Mouse (Mus musculus) intestine, embryonic 14.5 days (tissue): ENCODE data around the gene Fbxo24. TPM values are rescaled to one million over a fixed set of nuclear protein-coding genes. Genes with fewer than 3 reads are reported as not detected.

Experiments
- ATAC-seq: fragments of 200-750 bp; cut with Nextera tagmentation; replicated peaks from 2 replicates; pipeline ENCODE4 v1.8.0; 2017; ENCODE audit warnings: low read depth, moderate number of reproducible peaks, moderate TSS enrichment, moderate library complexity; ENCODE audit not compliant: low FRiP score, low TSS enrichment
- DNase-seq: peaks from one replicate; pipeline ENCODE4 v3.0.0-alpha.2; 2018; ENCODE audit warnings: low spot score
- H3K27ac ChIP-seq: fragments of 300-500 bp; sonication (generic); 2 replicates; pipeline ENCODE4 v1.5.1; 2014; ENCODE audit warnings: low read depth, mild to moderate bottlenecking, control low read depth
- H3K27me3 ChIP-seq: fragments of 300-500 bp; sonication (generic); replicated peaks from 2 replicates; pipeline ENCODE4 v1.6.1; 2014; ENCODE audit warnings: low read length, control low read depth; ENCODE audit not compliant: control insufficient read depth, insufficient read depth
- H3K36me3 ChIP-seq: fragments of 300-500 bp; sonication (generic); 2 replicates; pipeline ENCODE4 v1.6.1; 2014; ENCODE audit warnings: low read length, control low read depth; ENCODE audit not compliant: control insufficient read depth, insufficient read depth
- H3K4me1 ChIP-seq: fragments of 300-500 bp; sonication (generic); replicated peaks from 2 replicates; pipeline ENCODE4 v1.6.1; 2014; ENCODE audit warnings: low read length, control low read depth, mixed read lengths; ENCODE audit not compliant: control insufficient read depth, insufficient read depth
- H3K4me2 ChIP-seq: fragments of 300-500 bp; sonication (generic); 2 replicates; pipeline ENCODE4 v1.6.1; 2014; ENCODE audit warnings: low read length
- H3K4me3 ChIP-seq: fragments of 300-500 bp; sonication (generic); 2 replicates; pipeline ENCODE4 v1.5.1; 2014; ENCODE audit warnings: low read depth, low read length, control low read depth, mixed read lengths
- H3K9ac ChIP-seq: fragments of 300-500 bp; sonication (generic); 2 replicates; pipeline ENCODE4 v1.6.1; 2014; ENCODE audit warnings: mild to moderate bottlenecking, low read length
- H3K9me3 ChIP-seq: fragments of 300-500 bp; sonication (generic); 2 replicates; pipeline ENCODE4 v1.6.1; 2016; ENCODE audit warnings: low read length, control low read depth; ENCODE audit not compliant: control insufficient read depth
- WGBS: fragments of 180-500 bp; shearing (Covaris S2); extraction: QIAGEN DNeasy Blood & Tissue Kit; methylation state at CpG from one replicate; pipeline ENCODE4 v1.1.7; 2014; 5-methylcytosine and 5-hydroxymethylcytosine counted together
- polyA plus RNA-seq: library from polyadenylated mRNA; unstranded; fragments of >200 nt; fragmentation: Nextera tagmentation; extraction: Ambion mirVana; gene quantifications from 2 replicates; pipeline ENCODE4 v1.2.1, GENCODE M21; 2014

Fbxo24 gene
- polyA plus RNA-seq, 1 experiment from 2014 or later, result 0.11 TPM

- H3K4me1 ChIP-seq, result no peaks in the 10 kb centered on the region
- peak overlapping the region; percentile 3; the same call in 1 of the 2 replicates for H3K27ac ChIP-seq
- ATAC-seq, result no peak
- H3K9me3 ChIP-seq, result no peaks in the 10 kb centered on the region
- H3K36me3 ChIP-seq, result peaks cover 76% of the 10 kb centered on the region
- H3K4me3 ChIP-seq, result no peak overlapping the region
- 67% methylated on average over 9 of the region's 9 CpGs for WGBS
- no peak for DNase-seq
- no peak overlapping the region for H3K4me2 ChIP-seq
- H3K9ac ChIP-seq, result no peak overlapping the region
- H3K27me3 ChIP-seq, result no peaks in the 10 kb centered on the region
Observed at GRCm38 (mm10) chr5:137663057-137663456, 34.3 kb upstream of the Fbxo24 start.

- no peak overlapping the region for H3K9ac ChIP-seq
- H3K4me1 ChIP-seq, result no peaks in the 10 kb centered on the region
- 86% methylated on average over 6 of the region's 6 CpGs for WGBS
- DNase-seq, result no peak
- ATAC-seq, result no peak
- H3K9me3 ChIP-seq, result no peaks in the 10 kb centered on the region
- no peak overlapping the region for H3K4me3 ChIP-seq
- no peaks in the 10 kb centered on the region for H3K27me3 ChIP-seq
- H3K36me3 ChIP-seq, result peaks cover 60% of the 10 kb centered on the region
- H3K27ac ChIP-seq, result no peak overlapping the region
- H3K4me2 ChIP-seq, result no peak overlapping the region
Observed at GRCm38 (mm10) chr5:137660064-137660688, 31.4 kb upstream of the Fbxo24 start.

GRCm38 (mm10) chr5:137656977-137657376 lies 28.2 kb upstream of the Fbxo24 start:
- H3K9ac ChIP-seq, result no peak overlapping the region
- H3K4me1 ChIP-seq, result no peaks in the 10 kb centered on the region
- H3K27me3 ChIP-seq, result no peaks in the 10 kb centered on the region
- peaks cover 51% of the 10 kb centered on the region for H3K36me3 ChIP-seq
- H3K9me3 ChIP-seq, result no peaks in the 10 kb centered on the region
- ATAC-seq (peak; percentile 56), DNase-seq (peak; percentile 77)
- H3K27ac ChIP-seq, result no peak overlapping the region
- H3K4me2 ChIP-seq, result no peak overlapping the region
- WGBS, result 28% methylated on average over 6 of the region's 6 CpGs
- no peak overlapping the region for H3K4me3 ChIP-seq

GRCm38 (mm10) chr5:137654746-137655145 lies 25.9 kb upstream of the Fbxo24 start:
- Histone ChIP-seq H3K36me3 (peaks cover 35% of the 10 kb centered on the region), H3K9ac (no peak overlapping the region), H3K27ac (no peak overlapping the region), H3K4me1 (peaks cover 8% of the 10 kb centered on the region), H3K27me3 (no peaks in the 10 kb centered on the region), H3K9me3 (no peaks in the 10 kb centered on the region), H3K4me2 (no peak overlapping the region), H3K4me3 (no peak overlapping the region)
- DNase-seq, result no peak
- WGBS, result 70% methylated on average over 7 of the region's 7 CpGs
- ATAC-seq, result no peak

GRCm38 (mm10) chr5:137653366-137653765 lies 24.6 kb upstream of the Fbxo24 start:
- DNase-seq (no peak), ATAC-seq (no peak)
- H3K4me3 ChIP-seq, result no peak overlapping the region
- H3K9me3 ChIP-seq, result no peaks in the 10 kb centered on the region
- H3K4me1 ChIP-seq, result peaks cover 14% of the 10 kb centered on the region
- 92% methylated on average over 10 of the region's 10 CpGs for WGBS
- H3K36me3 ChIP-seq, result peaks cover 26% of the 10 kb centered on the region
- H3K27me3 ChIP-seq, result no peaks in the 10 kb centered on the region
- no peak overlapping the region for H3K9ac ChIP-seq
- no peak overlapping the region for H3K27ac ChIP-seq
- H3K4me2 ChIP-seq, result no peak overlapping the region

GRCm38 (mm10) chr5:137652474-137652873 lies 23.7 kb upstream of the Fbxo24 start:
- ATAC-seq, result no peak
- Histone ChIP-seq H3K36me3 (peaks cover 26% of the 10 kb centered on the region), H3K9ac (no peak overlapping the region), H3K27me3 (no peaks in the 10 kb centered on the region), H3K4me1 (peaks cover 14% of the 10 kb centered on the region), H3K27ac (no peak overlapping the region), H3K4me2 (no peak overlapping the region), H3K9me3 (no peaks in the 10 kb centered on the region), H3K4me3 (no peak overlapping the region)
- DNase-seq, result peak; percentile 85
- WGBS, result 19% methylated on average over 3 of the region's 3 CpGs

GRCm38 (mm10) chr5:137649669-137650571 lies 21.1 kb upstream of the Fbxo24 start:
- peak overlapping the region; percentile 14; the same call in 1 of the 2 replicates for H3K27ac ChIP-seq
- peaks cover 14% of the 10 kb centered on the region for H3K27me3 ChIP-seq
- ATAC-seq, result peak; percentile 37; the same call in 1 of the 2 replicates
- peaks cover 21% of the 10 kb centered on the region for H3K4me1 ChIP-seq
- H3K4me2 ChIP-seq, result peak overlapping the region; percentile 28
- H3K36me3 ChIP-seq, result peaks cover 18% of the 10 kb centered on the region
- H3K4me3 ChIP-seq, result no peak overlapping the region
- H3K9me3 ChIP-seq, result no peaks in the 10 kb centered on the region
- DNase-seq, result peak; percentile 66
- H3K9ac ChIP-seq, result no peak overlapping the region
- WGBS, result 11% methylated on average over 18 of the region's 18 CpGs

GRCm38 (mm10) chr5:137649251-137649650 lies 20.4 kb upstream of the Fbxo24 start:
- H3K9me3 ChIP-seq, result no peaks in the 10 kb centered on the region
- no peak overlapping the region for H3K4me2 ChIP-seq
- DNase-seq, result no peak
- no peak overlapping the region for H3K9ac ChIP-seq
- no peak overlapping the region; the same call in 1 of the 2 replicates for H3K27ac ChIP-seq
- H3K36me3 ChIP-seq, result peaks cover 11% of the 10 kb centered on the region
- no peak for ATAC-seq
- 44% methylated on average over 4 of the region's 4 CpGs for WGBS
- H3K27me3 ChIP-seq, result peaks cover 21% of the 10 kb centered on the region
- no peak overlapping the region for H3K4me3 ChIP-seq
- H3K4me1 ChIP-seq, result peaks cover 21% of the 10 kb centered on the region
